Comparison of ENCODE assay signal across 9 mouse cellular contexts in the genomic region with DNA sequence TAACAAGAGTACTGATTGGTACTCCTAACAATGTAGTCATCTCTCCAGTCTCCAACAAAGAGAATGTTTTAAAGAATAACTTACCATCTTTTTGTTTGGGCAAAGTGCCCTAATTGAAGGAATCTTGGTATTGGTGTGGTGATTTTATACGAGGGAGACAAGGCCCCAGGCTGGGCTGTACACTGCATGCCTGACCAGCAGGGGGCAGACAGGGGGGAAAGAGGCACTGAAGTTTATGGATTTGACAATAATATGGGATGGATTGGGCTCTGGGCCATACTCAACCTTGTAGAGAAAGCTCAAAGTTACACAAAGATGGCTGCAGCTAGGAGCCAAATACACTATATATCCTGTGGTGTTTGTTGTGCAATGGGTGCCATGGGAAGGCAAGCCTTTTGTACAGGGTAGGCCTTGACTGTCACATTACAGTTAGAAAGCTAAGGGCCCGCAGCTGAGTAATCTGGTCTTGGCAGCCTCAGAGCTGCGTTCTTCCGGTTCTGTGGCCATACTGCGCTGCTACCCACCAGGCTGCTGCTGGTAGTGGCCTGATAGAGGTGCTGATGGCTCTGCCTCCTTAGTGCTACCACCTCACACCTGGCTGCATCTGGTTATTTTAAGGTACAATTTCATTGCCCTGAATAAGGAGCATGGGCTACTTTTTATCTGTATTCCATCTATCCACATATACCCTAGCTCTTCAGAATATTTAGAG. TPM values are rescaled to one million over a fixed set of nuclear protein-coding genes. Genes with fewer than 3 reads are reported as not detected.
DNase-seq lines count a peak whose midpoint lies in the region; ATAC-seq lines count a peak whose summit lies in the region.
"Had no signal": no experiment of that assay in that cellular context is flagged by ENCODE, and none has a peak within 500 bp of the region (broad histone marks: within the 10 kb centered on the region; RNA-seq: fewer than 3 reads in every experiment).

No protein-coding gene starts in this region.

- no peaks in the 10 kb centered on the region for H3K27me3 ChIP-seq in heart, embryonic 14.5 days (ENCODE audit: control insufficient read depth, insufficient read depth, low read length)
- no peaks in the 10 kb centered on the region for H3K27me3 ChIP-seq in limb, embryonic 13.5 days
- H3K27me3 ChIP-seq in midbrain, embryonic 16.5 days (ENCODE audit: control insufficient read depth, insufficient read depth, low read depth, low read length) = no peaks in the 10 kb centered on the region

- H3K27ac ChIP-seq in heart, embryonic 14.5 days (replicated peaks in 1 of 2; ENCODE audit: control insufficient read depth in 1 of 2, insufficient read depth in 1 of 2, low read depth in 2 of 2, low read length in 2 of 2) = peak overlapping the region; percentile 63 to 97
- no peak overlapping the region for H3K27ac ChIP-seq in limb, embryonic 13.5 days
- no peak overlapping the region for H3K27ac ChIP-seq in midbrain, embryonic 16.5 days (ENCODE audit: low read length)
- H3K27ac ChIP-seq: macrophage had no signal

- H3K4me3 ChIP-seq in heart, embryonic 14.5 days (ENCODE audit: control insufficient read depth in 1 of 2, insufficient read depth in 1 of 2, low read depth in 1 of 2, low read length in 2 of 2) = no peak overlapping the region
- H3K4me3 ChIP-seq in limb, embryonic 13.5 days = no peak overlapping the region
- no peak overlapping the region for H3K4me3 ChIP-seq in midbrain, embryonic 16.5 days (ENCODE audit: low read depth, low read length)

- ATAC-seq in heart, embryonic 14.5 days (ENCODE audit: insufficient number of reproducible peaks, insufficient read depth, low FRiP score, low read depth) = no peak
- ATAC-seq in limb, embryonic 13.5 days (ENCODE audit: low FRiP score, low read depth) = peak; percentile 36
- ATAC-seq in midbrain, embryonic 16.5 days = peak; percentile 15

- no peak overlapping the region for H3K4me2 ChIP-seq in heart, embryonic 14.5 days (ENCODE audit: low read length)
- H3K4me2 ChIP-seq in limb, embryonic 13.5 days (replicated peaks) = no peak overlapping the region
- H3K4me2 ChIP-seq in midbrain, embryonic 16.5 days (ENCODE audit: low read length) = no peak overlapping the region

- DNase-seq in gastrocnemius, adult 18-20 months (ENCODE audit: low spot score) = peak; percentile 46
- no peak for DNase-seq in gastrocnemius, adult 8-10 months (ENCODE audit: low spot score in 2 of 2)
- DNase-seq in CD4-positive helper T cell, adult 2 months (ENCODE audit: low read depth, low spot score) = peak; percentile 24
- DNase-seq in c-Kit-positive CD71-negative TER-119-negative erythroid progenitor cells, embryonic 14.5 days (ENCODE audit: low read depth) = peak; percentile 33
- DNase-seq in yolk sac, embryonic 10.5 days (ENCODE audit: low spot score) = no peak

- peaks cover 19 to 36% of the 10 kb centered on the region in 2 experiments for H3K4me1 ChIP-seq in heart, embryonic 14.5 days (ENCODE audit: control insufficient read depth in 2 of 2, insufficient read depth in 2 of 2, low read length in 2 of 2)
- H3K4me1 ChIP-seq in limb, embryonic 13.5 days = peaks cover 5% of the 10 kb centered on the region; the same call in 1 of the 2 replicates
- peaks cover 10% of the 10 kb centered on the region for H3K4me1 ChIP-seq in midbrain, embryonic 16.5 days (ENCODE audit: control insufficient read depth, insufficient read depth, low read length)

- H3K9me3 ChIP-seq in heart, embryonic 14.5 days (ENCODE audit: control insufficient read depth, low read length) = no peaks in the 10 kb centered on the region
- H3K9me3 ChIP-seq in limb, embryonic 13.5 days = no peaks in the 10 kb centered on the region
- no peaks in the 10 kb centered on the region for H3K9me3 ChIP-seq in midbrain, embryonic 16.5 days (replicated peaks; ENCODE audit: control insufficient read depth, low read length, poor library complexity, severe bottlenecking)

- H3K36me3 ChIP-seq in heart, embryonic 14.5 days (ENCODE audit: control insufficient read depth, insufficient read depth, low read length) = peaks cover 56% of the 10 kb centered on the region
- H3K36me3 ChIP-seq in limb, embryonic 13.5 days = peaks cover 49% of the 10 kb centered on the region
- 0 out of 2 replicates have a peak, but pooled peaks cover 6% of the 10 kb centered on the region for H3K36me3 ChIP-seq in midbrain, embryonic 16.5 days (ENCODE audit: control insufficient read depth, insufficient read depth, low read length)

- H3K9ac ChIP-seq in heart, embryonic 14.5 days (ENCODE audit: low read length) = no peak overlapping the region
- no peak overlapping the region for H3K9ac ChIP-seq in limb, embryonic 13.5 days
- H3K9ac ChIP-seq in midbrain, embryonic 16.5 days (ENCODE audit: low read depth, low read length) = no peak overlapping the region

- WGBS in heart, embryonic 14.5 days = 75% methylated on average over 5 of the region's 5 CpGs
- 82% methylated on average over 5 of the region's 5 CpGs for WGBS in limb, embryonic 13.5 days
- WGBS in midbrain, embryonic 16.5 days = 70% methylated on average over 5 of the region's 5 CpGs

RNA-seq across cellular contexts. Expression of gene Lysmd4, which starts 6.7 kb away (rescaled TPM):
- 1 to 10 TPM; 7.0 to 7.8 TPM for total RNA-seq in gastrocnemius, adult 18-20 months (2021)
- 10 to 100 TPM in 1 of 4 experiments, 1 to 10 TPM in 3; 5.7 to 10.3 (median 7.6) TPM for total RNA-seq in gastrocnemius, adult 8-10 months (2022)
- polyA plus RNA-seq in heart, embryonic 14.5 days (2014; fragmentation: Nextera tagmentation; extraction: Ambion mirVana) = 12.3 and 13.8 TPM in 2 replicates
- 18.4 and 19.4 TPM in 2 replicates for polyA plus RNA-seq in limb, embryonic 13.5 days (2015; fragmentation: Nextera tagmentation; extraction: Ambion mirVana)
- polyA plus RNA-seq in midbrain, embryonic 16.5 days (2015; fragmentation: Nextera tagmentation; extraction: Ambion mirVana) = 33.4 and 37.8 TPM in 2 replicates

Comparison
In these comparisons a context has a peak if more than half of its experiments do, and no peak if none do; other contexts are left out.
1. DNase-seq: peak in gastrocnemius, adult 18-20 months (single experiment), CD4-positive helper T cell, adult 2 months (single experiment) and c-Kit-positive CD71-negative TER-119-negative erythroid progenitor cells, embryonic 14.5 days (single experiment); none in gastrocnemius, adult 8-10 months (0 of 2) and yolk sac, embryonic 10.5 days (single experiment).
2. H3K27ac ChIP-seq: peak in heart, embryonic 14.5 days (2 of 2); none in limb, embryonic 13.5 days (single experiment) and midbrain, embryonic 16.5 days (single experiment).